Mouse (Mus musculus): ENCODE measurements around the gene Btn2a2. TPM values are rescaled to one million over a fixed set of nuclear protein-coding genes. Genes with fewer than 3 reads are reported as not detected.

The Btn2a2 gene
- total RNA-seq, 2 experiments from 2014 or later = 0.17 TPM; not detected in 1

GRCm38 (mm10) chr13:23429771-23430380 lies 58.8 kb downstream of the Btn2a2 start:
- no peak for ATAC-seq (replicated peaks; ENCODE audit: poor library complexity)

GRCm38 (mm10) chr13:23428166-23428993 lies 60.3 kb downstream of the Btn2a2 start:
- ATAC-seq (replicated peaks; ENCODE audit: poor library complexity) = no peak

Other genes with a start within 250 kb of the Btn2a2 start
- gene Vmn1r223, start 241.7 kb downstream of the Btn2a2 start, total RNA-seq (2015) = not detected in 2 replicates
- not detected in 2 replicates for gene Vmn1r223, start 241.7 kb downstream of the Btn2a2 start, total RNA-seq (2017)
- 21.9 and 24.3 TPM in 2 replicates for gene Zfp322a, start 119.6 kb downstream of the Btn2a2 start, total RNA-seq (2015)
- gene Zfp322a, start 119.6 kb downstream of the Btn2a2 start, total RNA-seq (2017) = 39.4 and 75.5 TPM in 2 replicates
- gene Abt1, start 65.0 kb downstream of the Btn2a2 start, total RNA-seq (2015) = 7.1 and 7.4 TPM in 2 replicates
- 9.5 and 11.0 TPM in 2 replicates for gene Abt1, start 65.0 kb downstream of the Btn2a2 start, total RNA-seq (2017)
- gene Btn1a1, start 23.0 kb downstream of the Btn2a2 start, total RNA-seq (2015) = not detected in 2 replicates
- gene Btn1a1, start 23.0 kb downstream of the Btn2a2 start, total RNA-seq (2017) = not detected in 2 replicates
- 57.4 and 61.0 TPM in 2 replicates for gene Hist1h4h, start 42.2 kb upstream of the Btn2a2 start, total RNA-seq (2015)
- gene Hist1h4h, start 42.2 kb upstream of the Btn2a2 start, total RNA-seq (2017) = 855 and 1,026 TPM in 2 replicates
- 36.0 and 48.7 TPM in 2 replicates for gene Hist1h2af, start 45.0 kb upstream of the Btn2a2 start, total RNA-seq (2015)
- 1,885 and 2,197 TPM in 2 replicates for gene Hist1h2af, start 45.0 kb upstream of the Btn2a2 start, total RNA-seq (2017)
- gene Hist1h3g, start 46.6 kb upstream of the Btn2a2 start, total RNA-seq (2015) = 212 and 246 TPM in 2 replicates
- gene Hist1h3g, start 46.6 kb upstream of the Btn2a2 start, total RNA-seq (2017) = 210 and 363 TPM in 2 replicates
- gene Hist1h2bh, start 54.5 kb upstream of the Btn2a2 start, total RNA-seq (2015) = 32.4 and 33.2 TPM in 2 replicates
- 120 and 144 TPM in 2 replicates for gene Hist1h2bh, start 54.5 kb upstream of the Btn2a2 start, total RNA-seq (2017)
- gene Hist1h3f, start 55.2 kb upstream of the Btn2a2 start, total RNA-seq (2015) = 40.7 and 44.7 TPM in 2 replicates
- 86.8 and 176 TPM in 2 replicates for gene Hist1h3f, start 55.2 kb upstream of the Btn2a2 start, total RNA-seq (2017)
- 61.3 and 71.9 TPM in 2 replicates for gene Hist1h4f, start 62.8 kb upstream of the Btn2a2 start, total RNA-seq (2015)
- 1,789 and 2,180 TPM in 2 replicates for gene Hist1h4f, start 62.8 kb upstream of the Btn2a2 start, total RNA-seq (2017)
- gene Hist1h1d, start 64.4 kb upstream of the Btn2a2 start, total RNA-seq (2015) = 8.5 and 9.3 TPM in 2 replicates
- 112 TPM in 2 replicates for gene Hist1h1d, start 64.4 kb upstream of the Btn2a2 start, total RNA-seq (2017)
- 98.5 and 110 TPM in 2 replicates for gene Hist1h3e, start 73.5 kb upstream of the Btn2a2 start, total RNA-seq (2015)
- gene Hist1h3e, start 73.5 kb upstream of the Btn2a2 start, total RNA-seq (2017) = 286 and 398 TPM in 2 replicates
- 5.3 and 9.4 TPM in 2 replicates for gene Hist1h2ae, start 82.4 kb upstream of the Btn2a2 start, total RNA-seq (2015)
- 249 and 287 TPM in 2 replicates for gene Hist1h2ae, start 82.4 kb upstream of the Btn2a2 start, total RNA-seq (2017)
- 285 and 322 TPM in 2 replicates for gene Hist1h2bg, start 82.5 kb upstream of the Btn2a2 start, total RNA-seq (2015)
- gene Hist1h2bg, start 82.5 kb upstream of the Btn2a2 start, total RNA-seq (2017) = 1,174 and 1,244 TPM in 2 replicates
- 321 and 327 TPM in 2 replicates for gene Hist1h2bf, start 85.3 kb upstream of the Btn2a2 start, total RNA-seq (2015)
- 466 and 575 TPM in 2 replicates for gene Hist1h2bf, start 85.3 kb upstream of the Btn2a2 start, total RNA-seq (2017)
- 1.9 and 3.4 TPM in 2 replicates for gene Hist1h2ad, start 85.5 kb upstream of the Btn2a2 start, total RNA-seq (2015)
- gene Hist1h2ad, start 85.5 kb upstream of the Btn2a2 start, total RNA-seq (2017) = 229 and 1,060 TPM in 2 replicates
- 105 and 131 TPM in 2 replicates for gene Hist1h3d, start 86.9 kb upstream of the Btn2a2 start, total RNA-seq (2015)
- 118 and 137 TPM in 2 replicates for gene Hist1h3d, start 86.9 kb upstream of the Btn2a2 start, total RNA-seq (2017)
- 492 and 526 TPM in 2 replicates for gene Hist1h4d, start 92.7 kb upstream of the Btn2a2 start, total RNA-seq (2015)
- gene Hist1h4d, start 92.7 kb upstream of the Btn2a2 start, total RNA-seq (2017) = 951 and 1,054 TPM in 2 replicates
- gene Hist1h2be, start 132.3 kb upstream of the Btn2a2 start, total RNA-seq (2015) = 7.7 and 11.7 TPM in 2 replicates
- gene Hist1h2be, start 132.3 kb upstream of the Btn2a2 start, total RNA-seq (2017) = 85.8 and 90.5 TPM in 2 replicates
- gene Hist1h1e, start 133.7 kb upstream of the Btn2a2 start, total RNA-seq (2015) = 297 TPM in 2 replicates
- 260 and 272 TPM in 2 replicates for gene Hist1h1e, start 133.7 kb upstream of the Btn2a2 start, total RNA-seq (2017)
- gene Hist1h2ac, start 195.1 kb upstream of the Btn2a2 start, total RNA-seq (2015) = 17.1 and 19.7 TPM in 2 replicates
- gene Hist1h2ac, start 195.1 kb upstream of the Btn2a2 start, total RNA-seq (2017) = 101 and 110 TPM in 2 replicates
- gene Hist1h2bc, start 195.3 kb upstream of the Btn2a2 start, total RNA-seq (2015) = 36.2 and 54.1 TPM in 2 replicates
- 196 and 235 TPM in 2 replicates for gene Hist1h2bc, start 195.3 kb upstream of the Btn2a2 start, total RNA-seq (2017)
- not detected in 2 replicates for gene Hist1h1t, start 207.0 kb upstream of the Btn2a2 start, total RNA-seq (2015)
- gene Hist1h1t, start 207.0 kb upstream of the Btn2a2 start, total RNA-seq (2017) = 0.29 TPM in 1 of 2 replicates, not detected in the other
- gene Hist1h4c, start 209.6 kb upstream of the Btn2a2 start, total RNA-seq (2015) = 45.1 and 51.9 TPM in 2 replicates
- 238 and 311 TPM in 2 replicates for gene Hist1h4c, start 209.6 kb upstream of the Btn2a2 start, total RNA-seq (2017)
- 15.9 and 16.6 TPM in 2 replicates for gene Hfe, start 222.0 kb upstream of the Btn2a2 start, total RNA-seq (2015)
- gene Hfe, start 222.0 kb upstream of the Btn2a2 start, total RNA-seq (2017) = 6.0 and 8.7 TPM in 2 replicates
- gene Hist1h1c, start 250.0 kb upstream of the Btn2a2 start, total RNA-seq (2015) = 103 and 110 TPM in 2 replicates
- gene Hist1h1c, start 250.0 kb upstream of the Btn2a2 start, total RNA-seq (2017) = 686 and 791 TPM in 2 replicates

Data from megakaryocyte progenitor cell, adult 5-6 weeks (primary cell).